Mouse (Mus musculus): Measurements from ENCODE around the gene Gm48551.

Gm48551 gene

DNA sequence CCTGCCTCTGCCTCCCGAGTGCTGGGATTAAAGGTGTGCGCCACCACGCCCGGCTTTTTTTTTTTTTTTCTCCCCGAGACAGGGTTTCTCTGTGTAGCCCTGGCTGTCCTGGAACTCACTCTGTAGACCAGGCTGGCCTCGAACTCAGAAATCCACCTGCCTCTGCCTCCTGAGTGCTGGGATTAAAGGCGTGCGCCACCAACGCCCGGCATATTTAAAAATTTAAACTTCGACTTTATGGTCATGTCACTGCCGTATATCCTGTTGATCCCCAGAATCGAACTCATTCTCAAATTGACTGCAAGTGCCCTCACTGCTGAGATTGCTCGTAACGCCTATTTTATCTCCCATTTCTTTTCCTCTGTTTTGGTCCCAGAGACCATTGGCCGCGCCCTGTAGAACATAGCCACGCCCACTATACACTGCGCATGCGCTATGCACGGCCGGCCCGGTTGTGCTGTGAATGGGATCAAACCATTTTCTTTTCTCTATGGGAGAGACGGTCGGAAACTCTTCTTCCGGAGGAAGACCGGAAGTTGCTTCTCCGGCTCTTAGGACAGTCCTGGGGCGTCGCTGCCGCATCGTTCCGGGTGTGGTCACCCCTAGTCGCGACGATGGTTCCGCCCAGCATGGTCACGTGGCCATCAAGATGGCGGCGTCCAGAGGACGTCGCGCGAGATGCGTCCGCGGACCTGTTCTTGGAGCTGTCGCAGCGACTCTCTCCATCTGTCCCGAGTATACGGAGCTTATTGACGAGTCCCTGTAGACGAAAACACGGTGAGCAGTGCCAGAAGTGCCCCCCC lies at the start of gene Gm48551, which contains the start of gene Dohh:
Gm48551 (plus strand) TSS at position 665 of the 803 bp plus-strand sequence.
Dohh (plus strand) TSS at position 627 of the 803 bp plus-strand sequence.
- peak; percentile 96 for DNase-seq (ENCODE audit: low read depth, low spot score)

DNA sequence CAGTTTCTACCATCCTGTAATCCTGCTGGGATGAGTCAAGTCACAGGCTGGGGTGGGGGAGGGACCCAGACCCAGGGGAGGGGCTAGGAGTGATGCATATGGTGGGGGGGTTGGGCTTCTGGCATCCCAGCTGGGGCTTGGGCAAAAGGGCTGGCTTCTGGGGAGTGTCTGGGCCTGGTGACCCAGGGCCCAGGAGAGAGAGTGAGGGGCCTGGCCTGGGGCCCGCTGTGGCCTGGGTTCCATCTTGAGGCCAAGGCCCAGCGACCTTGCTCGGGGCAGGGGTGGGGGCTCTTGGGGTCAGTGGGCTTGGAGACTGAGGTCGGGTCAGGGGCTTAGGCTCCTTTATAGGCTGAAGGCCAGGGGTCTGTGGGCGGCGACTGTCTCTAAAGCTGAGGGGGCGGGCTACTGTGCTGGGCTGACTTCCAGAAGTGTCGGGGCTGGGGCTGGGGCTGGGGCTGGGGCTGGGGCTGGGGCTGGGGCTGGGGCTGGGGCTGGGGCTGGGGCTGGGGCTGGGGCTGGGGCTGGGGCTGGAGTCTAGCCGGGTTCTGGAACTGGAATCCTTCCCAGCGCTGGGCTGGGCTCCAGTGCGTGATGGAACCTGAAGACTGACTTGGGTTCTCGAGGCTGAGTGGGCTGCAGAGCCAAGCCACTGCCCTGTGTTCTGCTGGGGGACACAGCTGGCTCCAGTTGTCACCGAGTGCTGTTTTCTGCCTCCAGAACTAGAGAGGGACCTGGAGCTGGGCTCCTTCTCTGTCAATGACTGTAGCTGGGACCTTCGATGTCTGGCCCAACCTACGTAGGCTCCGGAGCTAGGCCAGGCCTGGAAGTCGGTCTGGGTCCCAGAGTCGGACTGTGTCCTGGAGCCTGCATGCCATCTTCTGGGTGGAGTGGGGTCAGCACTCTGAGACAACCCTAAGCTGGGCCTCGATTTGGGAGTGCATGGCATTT lies 48.6 kb upstream of the Gm48551 start:
- DNase-seq (ENCODE audit: low read depth, low spot score): no peak

DNA sequence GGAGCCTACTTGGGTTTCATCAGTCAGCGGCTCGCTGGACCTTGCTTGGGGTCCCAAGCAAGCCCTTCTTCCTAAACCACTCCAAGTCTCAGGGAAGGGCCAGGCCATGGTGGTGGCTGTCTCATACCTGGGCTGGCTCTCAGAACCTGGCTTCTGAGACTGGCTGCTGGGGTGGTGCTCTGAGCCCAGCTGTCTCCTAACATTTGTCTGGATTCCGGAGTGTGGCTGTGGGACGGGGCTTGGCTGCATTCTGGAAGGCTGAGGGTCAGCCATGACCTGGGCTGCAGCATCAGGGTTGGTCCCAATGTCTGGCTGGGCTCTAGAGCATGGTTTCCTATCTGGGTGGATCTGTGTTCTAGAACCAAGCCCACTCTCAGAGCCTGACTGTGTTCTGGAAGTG lies 47.7 kb upstream of the Gm48551 start:
- no peak for DNase-seq (ENCODE audit: low read depth, low spot score)

GRCm38 (mm10) chr10:81340551-81341332 lies 43.5 kb upstream of the Gm48551 start:
- DNase-seq (ENCODE audit: low read depth, low spot score): no peak

DNA sequence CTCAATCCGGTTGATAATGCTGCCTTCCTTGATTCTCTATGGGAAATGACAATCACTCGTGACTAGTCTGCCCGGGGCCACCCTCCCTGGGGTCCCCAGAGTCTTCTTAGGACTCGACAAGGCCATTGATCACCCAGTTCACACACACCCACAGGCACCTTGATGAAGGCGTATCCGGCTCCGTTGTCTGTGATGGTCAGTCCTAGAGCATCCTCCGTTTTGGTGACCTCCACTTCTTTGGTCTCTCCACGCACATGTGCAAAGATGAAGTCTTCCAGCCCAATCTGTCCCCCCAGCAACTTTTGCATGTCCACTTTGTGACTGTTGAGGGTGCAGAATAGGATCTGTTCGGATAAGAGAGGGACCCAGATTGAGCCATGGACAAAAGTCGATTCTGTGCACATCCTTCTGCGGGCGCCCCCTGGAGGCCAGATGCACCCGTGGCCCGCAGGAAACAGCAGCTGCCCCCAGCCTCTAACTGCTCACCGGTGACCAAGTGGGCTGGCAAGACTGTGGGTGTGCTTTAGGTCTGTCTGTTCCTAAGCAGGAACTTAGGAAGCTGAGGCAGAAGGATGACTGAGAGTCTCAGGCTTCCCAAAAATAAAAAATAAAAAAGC lies 42.8 kb upstream of the Gm48551 start:
- DNase-seq (ENCODE audit: low read depth, low spot score): no peak

DNA sequence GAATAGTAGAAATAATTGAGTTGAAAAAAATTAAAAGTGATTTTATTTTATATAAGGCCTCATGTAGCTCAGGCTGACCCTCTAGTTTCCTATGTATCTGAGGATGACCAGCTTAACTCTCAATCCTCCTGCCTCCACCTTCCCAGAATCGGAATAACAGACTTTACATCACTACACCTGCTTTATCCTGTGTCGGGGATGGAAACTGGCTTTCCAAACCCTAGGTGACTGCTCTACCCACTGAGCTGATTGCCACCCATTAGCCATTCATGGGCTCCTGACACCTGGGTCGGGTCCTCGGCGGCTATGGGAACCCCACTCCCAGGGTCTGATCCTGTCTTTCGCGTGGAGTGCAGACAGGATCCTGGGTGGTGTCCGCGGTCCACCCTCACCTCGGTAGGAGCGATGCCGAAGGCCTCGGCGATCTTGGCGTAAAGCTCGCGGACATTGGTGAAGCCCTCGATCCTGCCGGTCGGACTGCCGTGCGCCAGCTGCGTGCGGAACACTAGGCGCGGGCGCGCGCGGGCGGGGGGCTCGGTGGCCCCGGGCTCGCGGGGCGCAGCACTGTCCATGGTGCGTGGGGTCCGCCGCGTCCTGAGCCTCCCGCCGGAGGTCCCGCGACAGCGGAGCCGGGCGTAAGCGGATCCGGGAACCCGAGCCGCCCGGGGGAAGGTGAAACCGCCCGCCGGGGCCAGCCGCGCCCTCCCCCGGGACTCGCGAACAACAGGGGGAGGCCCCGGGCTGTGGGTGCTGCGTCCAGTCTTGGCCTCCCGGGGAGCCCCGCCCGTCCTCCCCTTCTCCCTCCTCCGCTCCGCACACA lies 41.4 kb upstream of the Gm48551 start, which contains the start of gene Gipc3:
Gipc3 (minus strand) TSS at position 581 of the 820 bp plus-strand sequence.
- no peak for DNase-seq (ENCODE audit: low read depth, low spot score)

DNA sequence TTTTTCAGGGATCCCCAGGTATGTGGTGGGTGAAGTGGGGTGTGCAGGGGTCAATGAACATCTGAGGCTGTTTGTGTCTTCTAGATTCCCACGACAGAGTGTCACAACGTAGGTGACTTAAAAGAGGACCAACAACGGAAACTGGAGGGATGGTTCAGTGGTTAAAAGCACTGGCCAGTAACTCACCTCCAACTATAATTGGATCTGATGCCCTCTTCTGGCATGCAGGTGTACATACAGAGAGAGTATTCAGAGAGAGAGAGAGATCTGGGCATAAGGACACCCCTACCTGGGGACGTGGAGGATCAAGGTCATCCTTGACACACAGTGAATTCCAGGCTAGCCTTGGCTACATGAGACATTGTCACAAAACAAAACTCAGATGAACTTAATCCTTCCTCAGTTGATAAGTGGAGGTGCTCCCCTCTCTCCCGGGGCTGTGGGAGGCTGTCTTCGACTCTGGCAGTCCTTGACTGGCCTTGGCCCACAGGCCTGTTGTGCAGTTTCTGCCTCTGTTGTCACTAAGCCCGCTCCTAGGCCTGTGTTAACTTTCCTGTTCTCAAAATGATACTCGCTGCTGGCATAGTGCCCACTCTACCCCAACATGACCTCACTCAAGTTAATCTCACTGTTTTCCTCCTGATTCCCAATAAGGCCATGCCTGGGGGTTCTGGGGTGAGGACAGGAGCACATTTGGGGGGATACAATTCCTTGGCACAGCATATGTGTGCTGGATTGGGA lies 39.7 kb upstream of the Gm48551 start:
- no peak for DNase-seq (ENCODE audit: low read depth, low spot score)

GRCm38 (mm10) chr10:81345162-81345534 lies 39.1 kb upstream of the Gm48551 start:
- DNase-seq (ENCODE audit: low read depth, low spot score): no peak

DNA sequence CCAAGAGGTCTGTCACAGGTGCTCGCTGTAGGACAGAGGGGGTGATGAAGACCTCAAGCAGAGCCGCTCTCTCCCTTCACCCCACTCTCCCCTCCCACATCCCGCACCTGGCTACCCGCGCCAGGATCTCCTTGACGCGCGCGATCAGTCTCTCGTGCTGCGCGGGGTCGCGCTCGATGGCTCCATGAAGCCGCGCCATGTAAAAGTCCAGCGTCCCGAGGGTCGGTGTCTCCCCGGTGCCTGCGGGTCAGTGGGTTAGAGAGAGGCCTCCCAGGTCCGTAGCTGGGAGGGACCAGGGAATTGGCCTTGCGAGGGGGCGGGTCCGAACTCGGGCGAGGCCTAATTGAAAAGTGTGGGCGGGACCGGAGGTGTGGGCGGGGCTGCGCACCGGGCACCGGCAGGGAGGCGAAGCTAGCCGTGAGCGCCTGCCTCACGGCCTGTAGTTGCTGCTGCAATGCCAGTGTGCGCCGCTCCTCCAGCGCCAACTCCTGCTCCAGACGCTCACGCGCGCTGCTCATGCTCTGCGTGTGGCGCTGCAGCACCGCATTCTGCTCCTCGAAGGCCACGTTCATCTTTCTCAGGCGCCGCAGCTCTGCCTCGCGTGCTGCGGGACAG lies 37.7 kb upstream of the Gm48551 start:
- DNase-seq (ENCODE audit: low read depth, low spot score): peak; percentile 54

DNA sequence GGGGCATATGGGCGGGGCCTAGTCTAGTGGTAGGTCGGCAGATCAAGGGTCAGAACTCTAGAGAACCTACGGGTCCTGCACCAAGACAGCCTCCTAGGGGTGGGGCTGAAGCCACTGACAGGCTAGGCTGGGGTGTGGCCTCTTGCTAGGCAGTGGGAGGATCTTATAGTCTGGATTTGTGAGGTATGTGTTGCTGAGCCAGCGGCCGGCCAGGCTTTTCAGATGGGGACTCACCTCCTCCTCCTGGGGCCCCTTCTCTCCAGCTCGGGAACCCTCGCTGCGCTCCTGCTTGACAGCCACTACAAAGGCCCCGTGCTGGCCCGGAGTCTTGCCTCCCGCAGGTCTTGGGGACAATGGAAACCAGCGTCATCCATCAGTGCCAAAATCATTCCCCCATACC lies 35.1 kb upstream of the Gm48551 start:
- DNase-seq (ENCODE audit: low read depth, low spot score): peak; percentile 57

- DNase-seq (ENCODE audit: low read depth, low spot score): no peak
These were observed 34.3 kb upstream of the Gm48551 start for GRCm38 (mm10) chr10:81349961-81350350.

DNA sequence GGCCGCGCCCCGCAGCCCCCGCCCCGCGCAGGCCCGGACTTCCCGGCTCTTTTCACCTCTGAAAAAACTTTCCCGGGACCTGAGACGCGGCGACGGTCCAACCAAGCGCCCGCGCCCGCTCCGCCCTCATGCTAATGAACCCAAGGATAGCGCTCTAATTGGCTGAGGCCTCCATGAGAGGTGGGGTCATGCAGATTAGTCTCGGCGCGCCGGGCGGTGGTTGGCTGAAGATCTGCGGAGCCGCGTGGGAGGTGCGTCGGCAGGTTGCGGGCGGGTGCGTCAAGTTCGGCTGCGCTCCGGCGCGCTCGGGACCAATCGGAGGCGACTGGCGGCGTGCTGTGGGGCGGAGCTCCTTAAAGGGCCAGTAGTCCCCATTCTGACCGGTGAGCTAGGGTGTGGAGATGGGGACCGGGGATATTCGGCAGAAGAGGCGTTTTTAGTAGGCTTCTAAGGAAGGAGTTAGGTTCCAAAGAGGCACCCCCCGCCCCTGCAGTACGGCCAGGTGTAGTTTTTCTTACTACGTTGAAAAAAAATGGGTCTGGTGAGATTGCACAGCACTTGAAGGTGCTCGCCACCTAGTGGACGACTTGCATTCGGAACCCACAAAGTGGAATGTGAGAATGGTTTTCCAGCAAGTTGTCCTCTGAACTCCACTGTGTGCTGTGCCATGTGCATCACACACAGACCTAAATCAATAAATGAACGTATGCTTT lies 33.8 kb upstream of the Gm48551 start, which contains the start of gene Hmg20b:
Hmg20b (minus strand) TSS at position 130 of the 713 bp plus-strand sequence.
- peak; percentile 98 for DNase-seq (ENCODE audit: low read depth, low spot score)

DNA sequence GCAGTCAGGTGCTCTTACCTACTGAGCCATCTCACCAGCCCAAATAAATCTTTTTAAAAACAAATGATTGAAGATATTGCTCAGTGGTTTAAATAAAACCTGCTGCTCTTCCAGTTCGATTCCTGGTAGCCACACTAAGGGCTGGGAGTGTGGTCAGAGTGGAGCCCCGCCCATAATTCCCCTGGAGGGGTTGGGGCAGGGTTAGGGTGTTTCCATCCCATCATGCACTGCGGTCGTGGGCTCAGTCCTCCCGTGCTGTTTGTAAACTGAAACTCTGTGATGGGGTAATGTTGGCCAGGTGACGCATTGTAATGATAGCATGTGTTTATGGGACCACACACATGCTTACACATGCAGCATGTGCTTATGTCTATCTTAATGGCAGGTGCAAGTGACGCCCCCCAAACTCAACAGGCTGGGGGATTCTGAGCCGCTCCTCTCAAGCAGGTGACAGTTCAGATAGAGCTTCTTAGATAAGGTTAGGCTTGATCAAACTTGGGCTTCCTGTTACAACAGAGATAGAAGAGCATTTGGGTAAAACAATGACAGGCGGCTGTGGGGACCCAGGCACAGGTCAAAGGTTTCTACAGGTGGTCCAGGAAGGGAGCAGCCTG lies 32.5 kb upstream of the Gm48551 start:
- no peak for DNase-seq (ENCODE audit: low read depth, low spot score)

GRCm38 (mm10) chr10:81354738-81355477 lies 29.4 kb upstream of the Gm48551 start:
- no peak for DNase-seq (ENCODE audit: low read depth, low spot score)

DNA sequence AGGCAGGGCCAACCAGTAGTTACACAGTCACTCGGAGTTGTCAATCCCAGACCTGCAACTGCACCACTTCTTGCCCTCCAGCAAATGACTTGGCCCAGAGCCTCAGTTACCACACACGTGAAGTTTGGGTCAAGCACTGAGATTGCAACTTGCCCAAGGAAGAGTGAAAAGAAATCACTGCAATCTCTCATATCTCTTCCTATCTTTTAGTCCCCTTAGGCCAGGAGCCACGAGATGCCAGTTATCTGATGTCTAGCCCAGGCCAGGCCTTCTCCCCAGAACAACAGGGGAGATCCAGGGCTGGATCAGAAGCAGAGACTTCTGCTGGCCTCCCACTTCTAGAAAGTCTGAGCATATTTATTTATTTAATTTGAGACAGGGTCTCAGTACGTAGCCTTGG lies 28.7 kb upstream of the Gm48551 start:
- no peak for DNase-seq (ENCODE audit: low read depth, low spot score)

DNA sequence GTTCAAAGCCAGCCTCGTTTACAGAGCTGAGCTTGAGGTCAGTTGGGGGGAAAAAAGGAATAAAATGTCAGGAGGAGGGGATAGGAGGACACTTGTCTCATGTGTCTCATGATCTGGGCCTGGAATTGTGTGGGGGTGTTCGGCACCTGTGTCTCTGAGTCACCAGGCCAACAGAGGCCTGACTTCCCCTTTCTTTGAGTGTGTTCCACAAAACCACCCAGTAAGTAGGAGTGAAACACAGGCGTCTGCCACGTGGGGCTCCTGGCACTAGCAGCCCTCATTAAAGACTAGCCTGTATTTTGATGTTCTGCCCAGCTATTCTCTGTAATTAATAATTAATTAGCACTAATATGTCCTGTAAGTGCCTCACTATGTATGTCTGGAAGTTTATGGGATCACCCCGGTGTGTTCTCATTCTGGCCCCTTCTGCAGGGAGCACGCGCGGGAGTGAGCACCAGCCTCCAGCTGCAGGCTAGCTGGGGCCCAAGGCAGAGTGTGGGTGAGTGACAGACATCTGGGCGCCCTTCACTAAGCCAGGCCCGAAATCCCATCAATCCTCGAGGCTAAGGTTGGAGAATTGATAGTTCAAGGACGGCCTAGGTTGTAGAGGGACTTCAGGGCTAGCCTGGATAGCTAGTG lies 27.8 kb upstream of the Gm48551 start:
- DNase-seq (ENCODE audit: low read depth, low spot score): no peak
